Mouse (Mus musculus) left cerebral cortex, adult 6 months (tissue): ENCODE data around the gene Hand2. TPM values are rescaled to one million over a fixed set of nuclear protein-coding genes. Genes with fewer than 3 reads are reported as not detected.

Experiments
- long read RNA-seq, 2 experiments: library from polyadenylated mRNA; unstranded; transcript quantifications; one replicate each; pipeline ENCODE4 v2.0.0; 2019 to 2020
- polyA plus RNA-seq: library from polyadenylated mRNA; unstranded; fragments of <200 nt; fragmentation: Nextera tagmentation; gene quantifications from 2 replicates; pipeline ENCODE4 v1.2.3, GENCODE M21; 2021

Gene Hand2
- polyA plus RNA-seq, result not detected in 2 replicates
- long read RNA-seq, experiment 1, result 0 reads
- long read RNA-seq, experiment 2, result 0 reads

DNA sequence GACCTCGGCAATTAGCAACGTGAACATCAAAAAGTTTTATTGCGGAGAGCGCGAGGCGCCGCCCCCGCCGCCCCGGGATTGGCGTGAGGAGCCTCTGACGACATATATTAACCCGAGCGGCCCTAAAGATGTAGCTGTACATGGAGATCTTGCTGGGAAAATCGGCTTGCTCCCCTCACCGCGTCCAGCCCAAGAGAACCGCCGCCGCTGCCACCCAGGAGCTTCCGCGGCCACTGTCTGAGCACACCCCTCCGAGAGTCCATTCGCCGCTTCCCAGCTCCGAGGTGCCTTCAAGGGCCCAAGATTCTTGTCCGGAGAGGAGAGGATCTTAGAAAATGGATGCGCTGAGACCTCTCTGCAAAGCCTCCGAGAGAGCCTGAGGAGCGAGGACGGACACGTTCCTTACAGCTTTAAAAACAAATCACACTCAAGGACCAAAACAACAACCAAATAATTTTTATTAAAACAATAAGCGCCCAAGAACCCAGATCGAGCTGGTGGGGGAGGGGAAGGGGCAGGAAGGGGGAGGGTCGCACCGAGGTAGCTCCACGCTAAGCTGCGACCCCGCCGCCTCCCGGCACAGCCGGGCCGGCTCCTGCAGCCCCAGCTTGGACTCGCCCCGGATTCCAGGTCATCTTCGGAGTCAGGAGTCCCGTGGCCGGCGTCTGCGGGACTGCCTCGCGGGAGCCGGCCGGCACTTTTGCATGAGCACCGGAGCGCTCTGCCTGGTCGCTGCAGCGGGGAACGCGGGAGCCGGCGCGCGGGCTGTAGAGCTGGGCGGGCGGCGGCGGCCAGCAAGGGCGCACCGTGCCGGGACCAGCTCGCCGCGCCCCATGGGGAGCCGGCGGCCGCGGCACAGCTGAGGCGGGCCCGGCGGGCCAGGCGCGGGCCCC lies at the start of gene Hand2:
Hand2 (plus strand) TSS at position 133 of the 893 bp plus-strand sequence.

Other genes with a start within 250 kb of the Hand2 start
- 87.3 and 107 TPM in 2 replicates for gene Scrg1, start 134.9 kb downstream of the Hand2 start, polyA plus RNA-seq
- gene Sap30, start 166.9 kb downstream of the Hand2 start, polyA plus RNA-seq, result 7.6 and 14.5 TPM in 2 replicates
- 12.8 and 16.0 TPM in 2 replicates for gene Hmgb2, start 190.9 kb downstream of the Hand2 start, polyA plus RNA-seq